Mouse (Mus musculus) embryonic fibroblast, embryonic 13.5 days (primary cell): ENCODE data around the gene Asb2.

Source experiments
- CTCF ChIP-seq: IDR thresholded peaks from 2 replicates; pipeline ENCODE4 v1.5.1; 2011; ENCODE audit warnings: mild to moderate bottlenecking, control low read depth, low read length, moderate library complexity, borderline replicate concordance; ENCODE audit not compliant: insufficient read depth
- POLR2A ChIP-seq: IDR thresholded peaks from 2 replicates; pipeline ENCODE4 v1.6.1; 2011; ENCODE audit warnings: low read depth, mild to moderate bottlenecking, control low read depth, low read length, moderate library complexity

DNA sequence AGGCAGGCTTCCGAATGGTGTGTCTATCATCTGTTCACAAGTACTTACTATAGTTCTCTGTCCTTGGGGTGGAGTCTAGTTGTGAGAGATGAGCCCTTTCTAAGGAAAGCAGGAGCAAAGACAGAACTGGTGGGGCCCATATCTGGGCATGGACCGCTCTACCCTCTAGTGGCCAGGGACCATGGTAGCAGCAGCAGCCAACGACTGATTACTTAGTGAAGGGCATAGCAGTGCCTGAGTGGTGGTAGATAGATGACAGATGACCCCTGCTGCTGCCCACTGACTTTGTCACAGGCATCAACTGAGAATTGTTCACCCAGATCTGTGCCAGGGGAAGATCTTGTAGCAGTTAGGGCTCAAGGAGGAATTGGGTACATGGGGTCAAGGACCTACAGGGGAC lies 33.0 kb downstream of the Asb2 start:
- TF ChIP-seq POLR2A (no peak), CTCF (peak; percentile 70)
